Mouse (Mus musculus): Measurements from ENCODE around the gene Pde4a. TPM values are rescaled to one million over a fixed set of nuclear protein-coding genes. Genes with fewer than 3 reads are reported as not detected.

Pde4a gene
- total and polyA plus RNA-seq, 3 experiments, result 1.7 to 7.6 (median 4.8) TPM

- Histone ChIP-seq H3K27ac (ENCODE audit: insufficient read depth, low read depth) (no peak overlapping the region), H3K9me3 (replicated peaks; ENCODE audit: low read length) (no peaks in the 10 kb centered on the region), H3K27me3 (replicated peaks) (no peaks in the 10 kb centered on the region), H3K36me3 (replicated peaks in 1 of 2; ENCODE audit: control insufficient read depth in 1 of 2, insufficient read depth in 1 of 2, low read length in 1 of 2) (no peaks in the 10 kb centered on the region), H3K79me2 (replicated peaks; ENCODE audit: control insufficient read depth, extremely low read depth, insufficient read depth, poor library complexity, severe bottlenecking) (no peaks in the 10 kb centered on the region), H3K4me1 (ENCODE audit: control insufficient read depth in 1 of 2, insufficient read depth in 2 of 2) (peaks cover 6 to 27% of the 10 kb centered on the region in 2 experiments), H3K4me3 (replicated peaks in 1 of 3; ENCODE audit: low read depth in 2 of 3, low read length in 2 of 3, poor library complexity in 1 of 3) (no peak overlapping the region), H3K9ac (ENCODE audit: insufficient read depth, low read depth) (no peak overlapping the region), H3K4me2 (ENCODE audit: insufficient read depth, low read depth, poor library complexity, severe bottlenecking) (no peak overlapping the region)
- TF ChIP-seq JUND (conservative IDR thresholded peaks at IDR 0.05; ENCODE audit: low read depth, low read length), result no peak
- no peak for TF ChIP-seq TCF12 (IDR thresholded peaks at IDR 0.05; ENCODE audit: low read depth, low read length)
- no peak for TF ChIP-seq CHD2 (IDR thresholded peaks at IDR 0.05; ENCODE audit: low read length)
- TF ChIP-seq POLR2A (IDR thresholded peaks at IDR 0.05; ENCODE audit: low read depth, low read length), result no peak
- no peak for TF ChIP-seq E2F4 (IDR thresholded peaks at IDR 0.05; ENCODE audit: insufficient replicate concordance, low read depth, low read length)
- TF ChIP-seq NRF1 (IDR thresholded peaks at IDR 0.05; ENCODE audit: low read depth, low read length), result no peak
- TF ChIP-seq BHLHE40 (IDR thresholded peaks at IDR 0.05; ENCODE audit: low read depth, low read length), result no peak
- no peak for TF ChIP-seq TBP (conservative IDR thresholded peaks at IDR 0.05; ENCODE audit: low read depth, low read length)
- TF ChIP-seq HCFC1 (IDR thresholded peaks at IDR 0.05; ENCODE audit: low read depth, low read length), result no peak
- TF ChIP-seq EP300 (IDR thresholded peaks at IDR 0.05; ENCODE audit: low read length), result no peak
- TF ChIP-seq ZKSCAN1 (IDR thresholded peaks at IDR 0.05; ENCODE audit: borderline replicate concordance, low read depth, low read length), result no peak
- in situ Hi-C loops (cut with MboI; ENCODE audit: low pct_ligation_motif_present, low pct_unique_long_range_greater_than_20kb, low sequenced_read_pairs), result no loop called here
- DNase-seq (ENCODE audit: extremely low read depth), result no peak
- dilution Hi-C loops (cut with MboI; ENCODE audit: extremely low pct_ligation_motif_present, extremely low pct_unique_long_range_greater_than_20kb, low sequenced_read_pairs), result no loop called here
Measured at GRCm38 (mm10) chr9:21172364-21172763, 6.8 kb downstream of the Pde4a start.

- Histone ChIP-seq H3K36me3 (replicated peaks in 1 of 2; ENCODE audit: control insufficient read depth in 1 of 2, insufficient read depth in 1 of 2, low read length in 1 of 2) (peaks cover 0 to 9% of the 10 kb centered on the region in 2 experiments), H3K9me3 (replicated peaks; ENCODE audit: low read length) (no peaks in the 10 kb centered on the region), H3K79me2 (replicated peaks; ENCODE audit: control insufficient read depth, extremely low read depth, insufficient read depth, poor library complexity, severe bottlenecking) (peaks cover 3% of the 10 kb centered on the region), H3K27ac (ENCODE audit: insufficient read depth, low read depth) (no peak overlapping the region), H3K4me1 (ENCODE audit: control insufficient read depth in 1 of 2, insufficient read depth in 2 of 2) (peaks cover 21 to 40% of the 10 kb centered on the region in 2 experiments), H3K4me3 (replicated peaks in 1 of 3; ENCODE audit: low read depth in 2 of 3, low read length in 2 of 3, poor library complexity in 1 of 3) (no peak overlapping the region), H3K9ac (ENCODE audit: insufficient read depth, low read depth) (no peak overlapping the region), H3K27me3 (replicated peaks) (no peaks in the 10 kb centered on the region), H3K4me2 (ENCODE audit: insufficient read depth, low read depth, poor library complexity, severe bottlenecking) (no peak overlapping the region)
- in situ Hi-C loops (cut with MboI; ENCODE audit: low pct_ligation_motif_present, low pct_unique_long_range_greater_than_20kb, low sequenced_read_pairs) (no loop called here), dilution Hi-C loops (cut with MboI; ENCODE audit: extremely low pct_ligation_motif_present, extremely low pct_unique_long_range_greater_than_20kb, low sequenced_read_pairs) (no loop called here)
- no peak for DNase-seq (ENCODE audit: extremely low read depth)
- TF ChIP-seq ZC3H11A (IDR thresholded peaks at IDR 0.05; ENCODE audit: low read depth, low read length) (no peak), RAD21 (IDR thresholded peaks at IDR 0.05; ENCODE audit: low read depth, low read length) (no peak), MXI1 (IDR thresholded peaks at IDR 0.05; ENCODE audit: low read depth, low read length) (no peak), RCOR1 (conservative IDR thresholded peaks at IDR 0.05; ENCODE audit: low read depth, low read length) (no peak), USF1 (IDR thresholded peaks at IDR 0.05; ENCODE audit: low read depth, low read length) (no peak), POLR2A (IDR thresholded peaks at IDR 0.05; ENCODE audit: low read depth, low read length) (no peak), MAX (IDR thresholded peaks at IDR 0.05; ENCODE audit: low read length) (no peak), NELFE (IDR thresholded peaks at IDR 0.05; ENCODE audit: low read depth, low read length) (no peak), GABPA (IDR thresholded peaks at IDR 0.05; ENCODE audit: insufficient replicate concordance, low read depth, low read length) (no peak), POLR2AphosphoS2 (IDR thresholded peaks at IDR 0.05; ENCODE audit: low read depth, low read length) (no peak), UBTF (IDR thresholded peaks at IDR 0.05; ENCODE audit: low read depth, low read length) (no peak), NRF1 (IDR thresholded peaks at IDR 0.05; ENCODE audit: low read depth, low read length) (no peak), MAZ (IDR thresholded peaks at IDR 0.05; ENCODE audit: low read depth, low read length) (no peak)
Measured at GRCm38 (mm10) chr9:21180402-21180801, 14.9 kb downstream of the Pde4a start.

All from CH12.LX (cell line).